Mouse (Mus musculus): ENCODE measurements around the gene Tifa. TPM values are rescaled to one million over a fixed set of nuclear protein-coding genes. Genes with fewer than 3 reads are reported as not detected.

The Tifa gene
- total and polyA plus RNA-seq, 2 experiments from 2014 or later = 2.7 to 4.2 TPM

DNA sequence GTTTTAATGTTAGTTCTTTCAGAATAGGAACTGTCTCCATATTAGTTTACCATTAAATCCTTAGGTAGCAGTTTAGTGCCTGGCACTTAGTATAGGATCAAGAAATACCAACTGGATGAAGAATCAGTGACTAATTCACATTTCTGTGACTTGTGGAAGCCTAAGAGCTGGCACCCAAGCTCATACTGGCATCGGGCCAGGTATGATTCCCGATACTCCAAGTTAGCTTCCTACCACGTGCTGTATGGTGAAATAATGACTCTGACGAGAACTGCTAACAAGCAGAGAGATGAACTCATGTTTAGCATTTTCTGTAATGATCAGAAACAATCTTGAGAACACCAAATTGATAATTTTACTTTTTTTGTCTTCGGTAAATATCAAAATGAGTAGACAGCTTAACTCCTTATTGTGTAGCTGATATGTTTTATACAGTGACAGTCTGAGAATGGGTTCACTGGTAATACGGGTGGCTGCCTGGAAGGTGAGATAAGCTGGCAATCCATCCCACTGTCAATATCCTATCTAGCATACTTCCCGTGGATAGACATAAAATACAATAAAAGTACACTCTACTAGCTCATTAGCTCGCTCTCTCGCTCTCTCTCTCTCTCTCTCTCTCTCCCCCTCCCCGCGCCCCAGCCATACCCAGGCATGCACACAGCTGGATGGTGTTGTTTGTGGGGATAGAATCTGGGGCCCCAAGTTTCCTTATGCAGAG lies 58.6 kb downstream of the Tifa start:
- WGBS = 63% methylated on average over 11 of the region's 11 CpGs
- no peak overlapping the region for H3K9ac ChIP-seq
- no peak overlapping the region for H3K27ac ChIP-seq (ENCODE audit: low read depth, low read length)
- H3K36me3 ChIP-seq (ENCODE audit: insufficient read depth) = no peaks in the 10 kb centered on the region
- H3K4me2 ChIP-seq (ENCODE audit: low read depth) = no peak overlapping the region
- no peaks in the 10 kb centered on the region for H3K27me3 ChIP-seq (ENCODE audit: insufficient read depth, low read length)
- no peaks in the 10 kb centered on the region for H3K4me1 ChIP-seq (ENCODE audit: insufficient read depth)
- DNase-seq (no peak), ATAC-seq (no peak)
- TF ChIP-seq CTCF (IDR thresholded peaks at IDR 0.05; ENCODE audit: low read depth) = no peak
- H3K9me3 ChIP-seq (ENCODE audit: low read length) = no peaks in the 10 kb centered on the region
- H3K4me3 ChIP-seq (ENCODE audit: low read depth, low read length) = no peak overlapping the region

DNA sequence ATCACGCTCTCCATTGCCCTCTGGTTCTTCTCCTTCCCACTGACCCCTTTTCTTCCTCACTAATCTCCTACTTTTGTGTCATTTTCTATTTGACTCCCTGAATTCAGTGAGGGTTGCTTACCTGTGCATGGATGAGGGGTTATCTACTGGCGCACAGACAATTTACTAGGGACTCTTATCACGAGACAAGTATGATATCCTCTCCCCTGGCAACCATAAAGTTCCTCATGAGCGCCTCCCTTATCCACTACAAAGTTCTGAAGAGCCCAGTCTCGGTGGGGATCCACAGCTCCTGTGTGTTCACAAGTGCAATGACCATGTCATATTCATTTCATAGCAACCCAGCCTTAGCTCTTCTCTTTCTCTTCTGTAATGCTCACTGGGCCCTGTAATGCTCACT lies 60.3 kb downstream of the Tifa start:
- H3K36me3 ChIP-seq (ENCODE audit: insufficient read depth) = no peaks in the 10 kb centered on the region
- no peak overlapping the region for H3K9ac ChIP-seq
- H3K4me1 ChIP-seq (ENCODE audit: insufficient read depth) = peaks cover 5% of the 10 kb centered on the region; the same call in 1 of the 2 replicates
- WGBS = 92% methylated on average over 5 of the region's 5 CpGs
- H3K4me2 ChIP-seq (ENCODE audit: low read depth) = no peak overlapping the region
- no peak overlapping the region for H3K27ac ChIP-seq (ENCODE audit: low read depth, low read length)
- no peak for ATAC-seq
- H3K9me3 ChIP-seq (ENCODE audit: low read length) = no peaks in the 10 kb centered on the region
- no peak for DNase-seq
- no peak for TF ChIP-seq CTCF (IDR thresholded peaks at IDR 0.05; ENCODE audit: low read depth)
- H3K27me3 ChIP-seq (ENCODE audit: insufficient read depth, low read length) = no peaks in the 10 kb centered on the region
- H3K4me3 ChIP-seq (ENCODE audit: low read depth, low read length) = no peak overlapping the region

DNA sequence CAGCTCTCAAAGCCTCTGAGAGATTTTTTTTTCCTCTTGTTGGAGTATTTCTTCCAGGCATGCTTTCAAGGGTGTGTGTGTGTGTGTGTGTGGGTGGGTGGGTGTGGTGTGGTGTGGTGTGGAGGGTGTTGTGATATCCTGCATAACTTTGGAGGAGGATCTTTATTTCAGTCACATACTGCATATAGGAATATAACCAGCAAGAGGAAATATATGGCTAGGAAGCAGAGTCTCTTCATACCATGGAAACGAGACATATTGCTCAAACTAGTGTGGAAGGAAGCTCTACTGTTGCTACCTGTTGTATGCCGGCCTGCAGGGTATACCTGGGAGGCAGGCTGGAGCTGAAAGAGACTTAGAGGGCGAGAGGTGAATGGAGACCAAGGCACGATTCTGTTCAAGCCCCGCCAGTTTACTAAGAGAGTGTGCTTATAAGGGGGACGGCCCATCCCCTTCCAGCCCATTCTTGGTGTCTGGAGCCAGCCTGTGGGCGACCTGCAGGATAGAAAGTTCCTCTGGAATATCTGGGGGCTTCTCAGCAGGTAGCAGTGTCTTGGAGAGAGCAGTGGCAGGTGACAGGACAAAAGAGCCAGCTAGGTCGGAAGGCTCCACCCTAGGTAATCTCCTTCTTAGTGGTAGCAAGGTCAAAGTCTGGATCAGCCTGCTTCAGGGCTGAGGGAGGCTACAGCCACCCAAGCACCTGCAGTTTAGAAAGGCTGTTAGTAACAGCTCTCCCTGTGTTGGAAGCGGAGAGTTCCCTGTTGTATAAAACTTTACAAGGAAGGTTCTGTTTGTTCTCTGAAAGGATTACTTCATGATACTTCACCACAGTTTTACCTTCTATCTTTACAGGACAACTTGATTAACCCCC lies 61.4 kb downstream of the Tifa start:
- H3K27ac ChIP-seq (ENCODE audit: low read depth, low read length) = no peak overlapping the region
- ATAC-seq = no peak
- WGBS = 61% methylated on average over 9 of the region's 9 CpGs

DNA sequence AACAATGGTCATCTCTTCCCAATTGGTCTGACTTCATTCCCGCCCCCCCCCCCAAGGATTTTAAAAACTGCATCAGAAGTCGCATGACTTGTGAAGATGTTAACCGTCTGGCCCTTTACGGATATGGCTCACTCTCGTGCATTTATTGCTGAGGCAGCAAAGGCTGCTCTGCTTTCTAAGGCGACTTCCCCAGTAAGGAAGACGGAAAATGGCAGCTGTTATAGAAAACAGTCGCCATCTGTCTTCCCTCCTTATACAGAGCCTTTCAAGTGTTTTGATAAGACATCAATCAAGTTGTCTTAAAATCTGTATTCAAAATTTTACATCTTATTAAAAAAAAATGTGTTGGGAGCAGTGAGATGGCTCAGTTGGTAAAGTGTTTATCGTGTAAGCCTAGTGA lies 63.1 kb downstream of the Tifa start:
- no peak overlapping the region for H3K4me2 ChIP-seq (ENCODE audit: low read depth)
- H3K27me3 ChIP-seq (ENCODE audit: insufficient read depth, low read length) = no peaks in the 10 kb centered on the region
- H3K9me3 ChIP-seq (ENCODE audit: low read length) = no peaks in the 10 kb centered on the region
- H3K9ac ChIP-seq = no peak overlapping the region
- WGBS = 50% methylated on average over 9 of the region's 9 CpGs
- peak; percentile 84 for ATAC-seq
- peaks cover 5% of the 10 kb centered on the region; the same call in 1 of the 2 replicates for H3K4me1 ChIP-seq (ENCODE audit: insufficient read depth)
- DNase-seq = peak; percentile 71
- TF ChIP-seq CTCF (IDR thresholded peaks at IDR 0.05; ENCODE audit: low read depth) = no peak
- no peaks in the 10 kb centered on the region for H3K36me3 ChIP-seq (ENCODE audit: insufficient read depth)
- H3K4me3 ChIP-seq (ENCODE audit: low read depth, low read length) = no peak overlapping the region
- H3K27ac ChIP-seq (ENCODE audit: low read depth, low read length) = no peak overlapping the region

More for the DNA sequence above, 61.4 kb downstream of the Tifa start:
- TF ChIP-seq CTCF (IDR thresholded peaks at IDR 0.05; ENCODE audit: low read depth) = no peak
- Histone ChIP-seq H3K9ac (no peak overlapping the region), H3K4me2 (ENCODE audit: low read depth) (no peak overlapping the region), H3K4me1 (ENCODE audit: insufficient read depth) (peaks cover 5% of the 10 kb centered on the region; the same call in 1 of the 2 replicates), H3K36me3 (ENCODE audit: insufficient read depth) (no peaks in the 10 kb centered on the region), H3K4me3 (ENCODE audit: low read depth, low read length) (no peak overlapping the region), H3K27me3 (ENCODE audit: insufficient read depth, low read length) (no peaks in the 10 kb centered on the region), H3K9me3 (ENCODE audit: low read length) (no peaks in the 10 kb centered on the region)
- no peak for DNase-seq

DNA sequence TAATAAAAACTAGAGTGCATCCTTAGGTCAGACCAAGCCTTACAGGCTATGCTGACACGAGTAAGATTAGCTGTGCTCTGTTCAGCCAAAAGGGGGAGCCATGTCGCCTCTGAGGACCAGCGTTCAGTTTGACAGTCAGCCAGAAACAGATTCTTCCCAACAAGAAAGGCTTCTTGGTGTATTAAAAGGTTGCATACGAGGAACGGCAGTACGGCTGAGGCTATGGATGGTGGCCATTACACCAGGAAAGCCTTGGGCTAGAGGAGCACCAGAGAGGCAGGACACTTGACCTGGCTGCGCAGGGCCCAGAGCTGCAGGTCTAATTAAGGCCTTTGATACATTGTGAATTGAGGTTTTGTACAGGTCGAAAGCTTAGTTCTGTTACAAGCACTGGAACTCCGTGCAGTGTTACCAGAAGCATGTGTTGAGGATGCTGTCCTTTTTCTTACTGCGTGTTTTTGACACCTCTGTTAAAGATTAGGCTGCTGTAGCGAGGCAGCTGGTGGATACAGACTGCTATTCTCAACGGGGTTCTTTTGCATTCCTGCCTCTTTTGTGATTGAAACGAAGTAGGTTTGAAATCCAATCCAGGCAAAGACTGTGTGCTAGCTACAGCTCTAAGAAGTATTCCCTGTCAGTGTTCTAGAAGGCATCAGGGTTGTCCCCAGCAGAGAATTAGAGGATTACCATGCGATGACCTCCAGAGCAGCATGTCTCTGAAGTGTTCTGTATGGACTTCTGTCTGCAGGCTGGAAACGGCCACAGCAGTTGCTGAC lies 64.0 kb downstream of the Tifa start:
- peak; percentile 81 for TF ChIP-seq CTCF (IDR thresholded peaks at IDR 0.05; ENCODE audit: low read depth)

DNA sequence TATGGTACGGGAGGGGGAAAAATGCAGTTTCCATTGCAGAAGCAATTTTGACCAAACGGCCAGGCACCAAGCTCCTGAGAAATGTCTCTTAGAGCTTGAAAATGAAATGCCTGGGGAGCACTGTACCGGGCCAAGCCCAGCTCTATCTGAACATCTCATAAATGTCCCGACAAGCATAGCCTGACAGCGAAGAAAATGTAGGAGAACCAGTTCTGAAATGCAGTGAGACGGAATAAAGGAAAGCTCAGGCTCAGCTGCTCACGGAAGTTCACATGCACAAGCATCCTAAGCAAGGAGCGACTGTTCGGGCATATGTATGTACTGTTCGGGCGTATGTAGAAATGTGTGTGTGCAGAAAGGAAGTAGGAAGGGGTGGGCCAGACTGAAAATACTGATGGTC lies 71.7 kb downstream of the Tifa start:
- Histone ChIP-seq H3K4me2 (ENCODE audit: low read depth) (no peak overlapping the region), H3K4me1 (ENCODE audit: insufficient read depth) (no peaks in the 10 kb centered on the region), H3K27ac (ENCODE audit: low read depth, low read length) (no peak overlapping the region), H3K27me3 (ENCODE audit: insufficient read depth, low read length) (no peaks in the 10 kb centered on the region), H3K9me3 (ENCODE audit: low read length) (no peaks in the 10 kb centered on the region), H3K36me3 (ENCODE audit: insufficient read depth) (no peaks in the 10 kb centered on the region), H3K4me3 (ENCODE audit: low read depth, low read length) (no peak overlapping the region), H3K9ac (no peak overlapping the region)
- no peak for DNase-seq
- no peak for ATAC-seq
- 93% methylated on average over 11 of the region's 11 CpGs for WGBS
- TF ChIP-seq CTCF (IDR thresholded peaks at IDR 0.05; ENCODE audit: low read depth) = no peak

More for the DNA sequence above, 64.0 kb downstream of the Tifa start:
- 11% methylated on average over 15 of the region's 15 CpGs for WGBS
- Histone ChIP-seq H3K4me2 (ENCODE audit: low read depth) (peak overlapping the region; percentile 11; the same call in 1 of the 2 replicates), H3K4me1 (ENCODE audit: insufficient read depth) (peaks cover 5% of the 10 kb centered on the region; the same call in 1 of the 2 replicates), H3K9ac (no peak overlapping the region), H3K27me3 (ENCODE audit: insufficient read depth, low read length) (no peaks in the 10 kb centered on the region), H3K9me3 (ENCODE audit: low read length) (no peaks in the 10 kb centered on the region), H3K36me3 (ENCODE audit: insufficient read depth) (no peaks in the 10 kb centered on the region), H3K27ac (ENCODE audit: low read depth, low read length) (no peak overlapping the region), H3K4me3 (ENCODE audit: low read depth, low read length) (no peak overlapping the region)
- peak; percentile 82 for ATAC-seq
- DNase-seq = peak; percentile 87
